Mouse (Mus musculus) thymus, postnatal 25 days (tissue): ENCODE results near the gene Top3b.
A peak's percentile ranks its signal among the peaks of the same experiment; 100 is the strongest.
"Not testable (repeated sequence)": the region's sequence is repeated elsewhere in the genome, so short reads cannot be mapped to it uniquely, and the experiment has no call there.

Source experiments
- DNase-seq: peaks from one replicate; pipeline ENCODE4 v3.0.0; 2022

The Top3b gene

GRCm38 (mm10) chr16:16870617-16871331, at the start of gene Top3b, which contains the start of gene Vpreb1:
Gene Top3b (plus strand): TSS chr16:16870736.
Gene Vpreb1 (minus strand): TSS chr16:16870843.
- peak; percentile 89 for DNase-seq

- DNase-seq = no peak
These were observed 45.1 kb upstream of the Top3b start for GRCm38 (mm10) chr16:16825476-16825875.

- no peak for DNase-seq
These were observed 44.3 kb upstream of the Top3b start for GRCm38 (mm10) chr16:16826223-16826622.

DNA sequence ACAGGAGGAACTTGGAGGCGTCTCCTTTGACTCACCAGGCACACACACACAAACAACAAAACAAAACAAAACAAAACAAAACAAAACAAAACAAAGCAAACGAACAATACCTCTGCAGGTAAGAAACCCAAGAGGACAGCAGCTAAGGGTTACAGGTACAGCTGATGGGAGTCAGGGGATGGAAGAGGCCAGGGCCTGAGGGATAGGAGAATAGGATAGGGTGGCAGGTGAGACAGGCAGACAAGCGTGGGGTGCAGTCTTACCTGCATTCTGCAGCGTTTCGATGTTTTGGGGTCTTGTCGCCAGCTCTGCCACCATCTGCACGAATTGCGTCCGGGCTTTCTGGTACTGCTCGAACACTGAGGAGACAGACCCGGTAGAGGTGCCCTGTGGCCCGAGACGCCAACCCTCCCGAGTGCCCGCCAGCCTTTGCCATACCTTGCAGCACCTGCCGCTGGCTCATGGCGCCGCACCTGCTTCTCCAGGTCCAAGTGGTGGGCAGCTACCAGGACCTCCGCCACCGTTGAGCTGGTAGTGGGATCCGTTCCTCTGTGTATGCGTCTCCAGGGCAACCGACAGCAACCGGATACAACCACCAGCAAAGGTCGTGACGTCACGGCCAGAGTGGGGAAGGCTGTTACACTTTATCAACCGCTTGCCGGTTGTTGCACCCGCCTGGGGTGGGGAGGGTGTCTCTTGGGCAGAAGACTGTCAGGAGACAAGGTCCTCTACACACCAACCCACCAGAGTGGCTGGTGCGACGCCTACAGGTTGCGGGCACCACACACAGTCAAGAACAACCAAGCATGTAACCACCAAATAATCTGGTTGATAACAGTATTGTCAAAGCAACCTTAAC, 41.5 kb upstream of the Top3b start, which contains the start of gene Spag6l:
Gene Spag6l, minus strand, starts transcription at position 700 of the 859 bp plus-strand sequence.
- DNase-seq = peak; percentile 77

GRCm38 (mm10) chr16:16829671-16830070, 40.9 kb upstream of the Top3b start:
- DNase-seq = no peak

GRCm38 (mm10) chr16:16849196-16849595, 21.3 kb upstream of the Top3b start:
- no peak for DNase-seq

- DNase-seq = no peak
These were observed 18.1 kb upstream of the Top3b start for GRCm38 (mm10) chr16:16852411-16852810.

DNA sequence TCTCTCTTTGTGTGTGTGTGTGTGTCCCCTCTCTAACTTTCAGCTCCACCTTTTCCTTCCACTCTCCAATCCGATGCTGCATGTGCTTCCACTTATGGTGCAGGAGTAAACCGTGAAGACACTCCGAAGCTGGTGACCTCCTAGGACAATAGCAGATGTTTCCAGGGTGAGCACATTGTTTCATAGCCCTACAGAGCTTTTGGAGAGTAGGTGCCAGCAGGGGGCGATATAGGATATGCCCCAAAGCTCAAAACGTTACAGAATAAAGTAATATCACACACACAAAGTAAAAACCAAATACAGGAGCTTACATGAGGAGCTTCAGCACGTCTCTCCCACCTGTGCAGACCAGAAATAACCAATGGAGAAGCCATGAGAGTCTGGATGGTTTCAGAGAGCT, 15.7 kb upstream of the Top3b start:
- peak; percentile 82 for DNase-seq

GRCm38 (mm10) chr16:16855541-16855940, 15.0 kb upstream of the Top3b start:
- no peak for DNase-seq

DNA sequence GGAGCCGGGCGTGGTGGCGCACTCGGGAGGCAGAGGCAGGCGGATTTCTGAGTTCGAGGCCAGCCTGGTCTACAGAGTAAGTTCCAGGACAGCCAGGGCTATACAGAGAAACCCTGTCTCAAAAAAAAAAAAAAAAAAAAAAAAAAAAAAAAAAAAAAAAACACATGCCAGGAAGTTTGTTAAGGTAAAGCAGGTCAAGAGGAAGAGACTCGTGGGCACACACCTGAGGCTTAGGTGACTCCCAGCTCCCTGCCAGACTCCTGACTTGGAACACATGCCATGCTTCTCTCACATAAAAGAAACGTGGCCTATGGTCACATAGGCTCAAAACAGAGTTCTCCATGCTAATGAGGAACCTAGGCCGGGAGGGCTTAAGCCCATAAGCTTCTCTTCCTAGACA, 14.5 kb upstream of the Top3b start:
- not testable (repeated sequence) for DNase-seq

DNA sequence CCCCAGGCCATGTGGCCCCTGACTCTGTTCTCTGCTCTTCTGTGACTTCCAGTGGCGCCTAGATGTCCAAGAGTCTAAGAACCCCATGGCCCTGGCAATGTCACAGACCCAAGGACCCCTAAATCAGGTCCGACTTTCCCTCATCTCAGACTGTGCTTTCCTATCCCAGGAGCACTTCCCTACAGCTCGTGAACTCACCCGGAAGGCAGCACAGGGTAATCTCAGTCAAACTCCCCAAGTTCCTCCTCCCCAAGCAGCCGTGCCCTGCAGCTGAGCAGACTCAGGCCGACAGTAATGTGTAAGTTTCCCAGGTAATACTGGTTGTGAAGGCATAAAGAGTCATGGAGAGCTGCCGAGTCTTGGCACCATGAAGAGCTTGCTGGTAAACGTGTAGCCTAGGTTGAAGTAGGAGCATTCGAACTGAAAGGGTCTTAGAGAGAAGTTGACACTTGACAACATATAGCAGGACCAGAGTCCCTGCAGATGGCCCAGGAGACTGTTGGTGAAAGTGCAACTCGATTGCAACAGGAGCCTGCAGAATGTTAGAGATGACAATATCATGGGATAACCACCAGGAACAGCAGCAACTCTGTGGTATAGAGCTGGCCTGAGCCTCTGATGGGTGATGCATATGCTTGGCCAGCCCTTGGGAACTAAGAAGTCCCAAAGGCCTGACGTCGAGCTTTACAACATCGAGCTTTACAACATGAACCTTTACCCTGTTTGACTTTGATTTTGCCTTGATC, 13.6 kb upstream of the Top3b start:
- DNase-seq = no peak

- no peak for DNase-seq
These were observed 8.2 kb upstream of the Top3b start for GRCm38 (mm10) chr16:16862288-16862687.

GRCm38 (mm10) chr16:16863978-16864377, 6.6 kb upstream of the Top3b start, which contains the start of gene Igll1:
Gene Igll1 (minus strand): TSS chr16:16863985.
- no peak for DNase-seq

DNA sequence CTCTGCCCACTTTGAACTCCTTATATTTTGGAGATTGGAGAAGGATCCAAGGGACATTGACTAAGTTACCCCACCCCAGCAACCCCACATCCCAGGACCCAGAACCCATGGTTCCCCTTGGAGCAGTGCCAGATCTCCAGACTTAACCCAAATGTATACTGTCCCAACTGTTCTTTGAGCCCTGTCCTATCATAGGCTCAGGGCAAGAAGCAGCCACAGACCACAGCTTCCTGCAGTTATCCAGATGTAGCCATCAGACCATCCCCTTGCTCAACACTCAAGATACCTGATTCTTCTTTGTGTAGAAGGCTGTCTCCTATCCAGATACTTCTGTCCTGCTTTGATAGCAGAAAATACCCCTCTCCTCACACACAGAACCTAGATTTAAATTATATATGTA, 5.3 kb upstream of the Top3b start:
- DNase-seq = no peak

DNA sequence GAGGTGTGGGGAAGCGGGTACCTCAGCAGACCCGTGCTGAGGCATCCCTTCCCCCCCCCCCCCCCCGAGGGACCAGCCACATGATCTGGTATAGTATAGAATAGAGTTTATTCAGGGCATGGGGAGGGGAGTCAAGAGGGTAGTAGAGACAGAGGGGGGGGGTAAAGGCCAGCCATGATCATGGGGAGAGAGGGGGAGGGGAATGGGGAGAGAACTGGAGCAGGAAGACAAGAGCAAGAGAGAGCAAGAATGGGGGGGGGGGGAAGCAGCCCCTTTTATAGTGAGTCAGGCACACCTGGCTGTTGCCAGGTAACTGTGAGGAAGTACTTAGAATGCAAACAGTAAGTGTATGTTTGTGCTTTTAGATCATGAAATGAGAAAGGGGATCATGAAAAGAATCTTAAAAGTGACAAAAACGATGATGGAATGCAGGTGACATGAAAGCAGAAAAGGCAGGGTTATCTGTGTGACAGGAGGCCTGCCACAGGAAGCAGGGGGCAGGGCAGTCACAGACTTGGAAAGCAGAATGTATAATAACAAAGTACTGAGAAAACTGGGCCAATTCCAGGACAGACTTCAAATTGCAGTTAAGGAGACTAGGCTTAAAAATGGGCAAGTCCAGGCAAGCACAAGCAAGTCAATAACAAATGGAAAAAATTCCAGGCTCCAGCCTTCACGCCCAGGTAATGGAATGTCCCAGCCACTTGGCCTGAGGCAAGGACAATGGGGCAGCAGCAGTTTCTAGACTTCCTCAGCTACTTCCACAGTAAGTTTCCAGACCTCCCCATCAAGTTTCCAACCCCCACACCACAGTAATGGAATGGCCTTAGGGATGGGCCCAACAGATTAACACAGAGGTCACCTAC, 4.6 kb upstream of the Top3b start:
- peak; percentile 31 for DNase-seq

- no peak for DNase-seq
These were observed 307 bp upstream of the Top3b start for GRCm38 (mm10) chr16:16870241-16870616.

DNA sequence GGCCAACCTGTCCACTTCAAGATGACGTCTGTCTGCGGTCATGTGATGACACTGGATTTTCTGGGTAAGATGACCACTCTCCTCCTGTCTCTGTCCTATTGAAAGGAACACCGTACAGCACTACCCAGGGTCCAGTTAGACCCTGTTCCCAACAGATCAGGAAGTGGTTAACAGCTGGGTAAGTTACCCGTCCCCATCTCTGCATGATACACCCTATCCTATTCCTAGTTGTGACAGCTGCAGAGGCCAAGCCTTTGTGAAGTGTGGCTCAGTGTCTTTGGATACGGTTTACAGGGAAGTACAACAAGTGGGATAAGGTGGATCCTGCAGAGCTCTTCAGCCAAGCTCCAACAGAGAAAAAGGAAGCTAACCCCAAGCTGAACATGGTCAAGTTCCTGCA, 8.5 kb downstream of the Top3b start:
- no peak for DNase-seq

DNA sequence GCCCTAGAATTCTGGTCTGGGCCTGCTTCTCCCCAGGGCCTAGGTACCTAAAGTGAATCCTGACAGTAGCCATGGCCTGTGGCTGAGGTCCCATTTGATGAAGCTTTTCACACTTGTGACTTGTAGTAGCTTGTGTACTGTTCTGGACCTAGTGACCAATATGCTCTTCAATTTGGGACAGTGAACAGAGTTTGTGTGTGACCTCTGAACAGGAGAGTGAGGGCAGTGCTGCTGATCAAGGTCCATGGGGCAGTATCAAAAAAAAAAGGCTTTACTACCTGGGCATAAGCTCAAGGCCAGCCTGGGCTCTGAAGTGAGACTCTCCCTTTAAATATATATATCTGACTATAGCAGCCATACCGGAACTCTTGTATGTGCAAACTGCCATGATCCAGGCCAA, 17.8 kb downstream of the Top3b start:
- DNase-seq = no peak

DNA sequence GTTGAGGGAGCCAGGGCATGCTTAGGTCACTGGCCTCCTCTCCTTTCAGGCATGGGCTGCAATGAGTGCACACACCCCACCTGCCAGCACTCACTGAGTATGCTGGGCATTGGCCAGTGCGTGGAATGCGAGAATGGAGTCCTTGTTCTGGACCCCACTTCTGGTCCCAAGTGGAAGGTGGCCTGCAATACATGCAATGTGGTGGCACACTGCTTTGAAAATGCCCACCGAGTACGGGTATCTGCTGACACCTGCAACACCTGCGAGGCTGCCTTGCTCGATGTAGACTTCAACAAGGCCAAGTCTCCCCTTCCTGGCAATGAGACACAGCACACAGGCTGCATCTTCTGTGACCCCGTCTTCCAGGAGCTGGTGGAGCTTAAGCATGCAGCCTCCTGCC, 21.8 kb downstream of the Top3b start:
- DNase-seq = no peak

- DNase-seq = no peak
These were observed 25.5 kb downstream of the Top3b start for GRCm38 (mm10) chr16:16896015-16896381.

GRCm38 (mm10) chr16:16896382-16897055, 26.0 kb downstream of the Top3b start, which contains the start of gene Ppm1f:
Gene Ppm1f (plus strand): TSS chr16:16896469.
- DNase-seq = peak; percentile 98
